Mouse (Mus musculus) megakaryocyte-erythroid progenitor cell, adult 5-6 weeks (primary cell): ENCODE measurements at regions not wholly inside any gene's neighbourhood (a gene's known extent, or its start where the extent isn't known, plus 50 kb on each side); places are given as distances from the start of the nearest gene placed in this dataset.

Experiments
- ATAC-seq: replicated peaks from 2 replicates; pipeline ENCODE4 v1.8.0; 2016; ENCODE audit warnings: mild to moderate bottlenecking, inconsistent platforms; ENCODE audit not compliant: severe bottlenecking, poor library complexity, low FRiP score, low TSS enrichment

DNA sequence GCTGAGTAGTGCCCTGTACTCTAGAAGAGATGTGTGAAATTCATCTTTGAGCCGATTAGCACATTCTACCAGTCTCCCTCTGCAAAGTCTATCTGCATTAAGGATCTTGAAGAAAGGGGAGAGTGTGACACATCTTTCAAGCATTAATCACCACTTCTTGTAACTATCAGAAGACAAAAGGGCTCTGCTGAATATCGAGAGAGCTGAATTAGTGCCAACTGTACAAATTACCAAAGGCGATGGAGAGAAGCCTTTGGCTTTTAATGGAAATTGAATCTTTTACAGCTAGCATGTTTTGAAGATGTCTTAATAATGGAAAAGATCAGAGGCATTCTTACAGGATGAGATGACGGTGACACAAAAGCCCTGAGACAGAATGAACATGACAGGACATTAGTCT, 97.2 kb upstream of the Pam start:
- ATAC-seq, result no peak

- ATAC-seq, result no peak
Observed at GRCm38 (mm10) chr1:98192044-98192484, 96.6 kb upstream of the Pam start.

DNA sequence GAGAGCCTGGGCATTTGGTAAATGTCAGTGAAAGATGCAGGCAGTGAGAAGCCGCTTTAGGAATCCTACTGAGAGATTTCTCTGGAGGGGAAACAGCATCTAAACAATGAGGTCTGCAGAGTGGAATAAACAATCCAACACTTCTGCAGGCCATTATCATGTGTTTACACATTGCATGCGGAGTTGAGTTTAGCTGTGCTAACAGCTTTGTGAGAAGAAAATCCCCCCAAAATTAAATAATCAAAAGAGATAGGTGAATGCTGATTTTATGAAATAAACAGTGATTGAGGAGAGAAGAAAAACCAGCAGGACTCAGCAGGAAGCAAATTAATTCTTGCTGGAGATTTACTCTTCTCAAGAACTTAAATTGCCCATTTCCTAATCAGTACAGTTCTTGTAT, 95.9 kb upstream of the Pam start:
- no peak for ATAC-seq

- ATAC-seq, result no peak
Observed at GRCm38 (mm10) chr1:98190741-98191140, 95.3 kb upstream of the Pam start.

DNA sequence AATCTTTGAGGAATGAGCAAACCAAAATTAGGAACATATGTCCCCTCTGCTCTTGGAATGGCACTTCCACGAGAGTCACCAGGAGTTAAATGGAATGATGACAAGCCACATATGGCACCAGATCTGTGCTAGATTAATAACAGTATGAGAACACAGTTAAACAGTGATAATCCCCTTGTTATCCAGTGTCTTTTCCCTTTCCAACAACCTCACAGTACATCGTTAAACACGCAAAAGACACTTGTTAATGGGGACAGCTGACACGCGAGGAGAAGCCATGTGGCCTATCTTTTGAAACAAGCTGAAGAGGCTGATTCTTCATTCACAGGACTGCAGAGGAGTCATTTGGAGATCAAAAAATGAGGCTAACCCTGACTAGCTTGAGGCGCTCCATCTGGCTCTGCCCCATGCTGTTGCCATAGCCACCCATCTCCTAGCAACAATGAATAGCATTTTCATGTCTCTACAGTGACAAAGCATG, 94.6 kb upstream of the Pam start:
- ATAC-seq, result no peak

GRCm38 (mm10) chr1:98180372-98180771, 84.9 kb upstream of the Pam start:
- no peak for ATAC-seq

DNA sequence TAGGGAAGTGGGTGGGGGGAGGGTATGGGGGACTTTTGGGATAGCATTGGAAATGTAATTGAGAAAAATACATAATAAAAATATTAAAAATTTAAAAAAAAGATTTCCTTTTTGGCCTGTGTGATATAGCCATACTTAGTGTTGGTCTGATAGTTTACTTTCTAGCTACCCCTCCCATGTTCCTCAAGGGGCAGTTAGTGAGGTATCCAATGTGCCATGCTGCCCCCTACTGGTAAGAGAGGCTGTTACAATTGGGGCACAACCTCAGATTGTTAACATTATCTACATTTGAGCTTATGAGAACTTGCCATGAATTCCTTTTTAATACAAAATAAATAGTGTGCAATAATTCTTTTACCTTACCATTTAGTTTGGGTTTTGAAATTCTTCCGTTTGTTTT, 83.6 kb upstream of the Pam start:
- ATAC-seq, result peak; percentile 85

GRCm38 (mm10) chr1:98174811-98175132, 79.3 kb upstream of the Pam start:
- no peak for ATAC-seq

DNA sequence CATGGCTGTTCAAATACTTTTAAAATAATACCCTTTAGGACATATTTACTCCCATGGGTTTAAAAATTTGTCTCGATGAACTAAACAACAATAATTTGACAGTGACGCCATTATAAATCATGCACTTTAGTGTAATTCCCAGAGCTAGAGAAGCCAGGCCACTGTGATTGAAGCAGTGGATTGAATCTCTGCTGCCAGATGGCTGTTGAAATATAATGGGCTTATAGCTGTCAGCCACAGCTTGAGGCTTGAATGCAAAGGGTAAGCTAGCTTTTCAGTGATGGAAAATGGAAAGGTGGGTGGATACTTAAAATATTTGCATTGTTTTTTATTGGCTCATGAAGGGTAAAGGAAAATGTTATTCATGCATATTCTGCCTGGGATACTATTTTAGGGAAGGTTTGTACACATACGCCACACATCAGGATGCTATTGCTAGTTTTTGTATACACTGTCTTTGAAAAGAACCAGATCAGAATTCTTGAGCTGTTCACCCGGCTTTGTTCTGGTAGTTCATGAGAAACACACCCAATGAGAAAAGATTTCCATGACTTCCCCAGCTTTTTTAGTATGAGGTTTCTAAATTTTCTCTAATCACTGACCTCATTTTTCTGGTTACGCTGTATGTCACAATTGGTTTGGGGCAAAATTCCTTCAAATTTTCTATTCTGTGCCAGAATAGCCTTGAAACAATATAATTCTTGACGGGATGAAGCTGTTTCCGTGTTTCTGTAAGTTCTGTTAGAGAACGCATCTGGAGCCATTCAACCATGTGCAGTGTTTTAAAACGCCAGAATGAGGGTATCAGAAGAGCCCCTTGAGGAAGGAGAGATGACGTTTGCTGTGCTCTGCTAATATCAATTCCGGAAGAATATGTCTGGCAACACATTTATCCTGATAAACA, 78.7 kb upstream of the Pam start:
- ATAC-seq, result no peak

DNA sequence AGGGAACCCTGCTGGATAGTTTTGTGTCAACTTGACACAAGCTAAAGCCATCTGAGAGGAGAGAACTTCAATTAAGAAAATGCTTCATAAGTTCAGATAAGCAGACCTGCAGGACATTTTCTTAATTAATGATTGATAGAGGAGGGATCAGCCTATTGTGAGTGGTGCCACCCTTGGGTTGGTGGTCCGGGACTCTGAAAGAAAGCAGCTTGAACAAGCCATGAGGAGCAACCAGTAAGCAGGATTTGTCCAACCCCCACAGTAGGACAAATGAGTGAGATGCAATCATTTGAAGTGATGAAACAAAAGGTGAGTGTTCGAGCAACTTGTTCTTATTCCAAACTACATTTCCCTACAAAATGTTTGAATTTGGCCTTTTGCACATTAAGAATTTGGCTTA, 78.0 kb upstream of the Pam start:
- ATAC-seq, result no peak

DNA sequence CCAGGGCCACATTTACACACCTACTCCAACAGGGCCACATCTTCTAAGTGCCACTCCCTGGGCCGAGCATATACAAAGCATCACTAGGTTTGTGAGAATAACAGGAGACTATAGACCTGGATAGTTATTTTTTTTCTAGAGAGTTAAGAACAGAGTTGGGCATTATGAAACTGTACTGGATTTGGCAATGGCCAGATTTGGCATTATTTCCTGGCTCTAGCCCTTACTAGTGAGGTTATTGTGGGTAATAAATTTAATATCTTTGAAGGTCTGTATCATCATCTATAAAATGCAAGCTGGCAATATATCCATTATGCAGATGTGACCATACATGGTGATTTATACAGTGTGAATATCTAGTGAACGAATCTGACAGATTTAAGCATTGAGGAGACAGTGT, 75.8 kb upstream of the Pam start:
- ATAC-seq, result no peak

- ATAC-seq, result no peak
Observed at GRCm38 (mm10) chr1:98169352-98169751, 73.9 kb upstream of the Pam start.

- ATAC-seq, result no peak
Observed at GRCm38 (mm10) chr1:98167800-98168199, 72.4 kb upstream of the Pam start.

GRCm38 (mm10) chr1:98162639-98162927, 67.1 kb upstream of the Pam start:
- ATAC-seq, result no peak

DNA sequence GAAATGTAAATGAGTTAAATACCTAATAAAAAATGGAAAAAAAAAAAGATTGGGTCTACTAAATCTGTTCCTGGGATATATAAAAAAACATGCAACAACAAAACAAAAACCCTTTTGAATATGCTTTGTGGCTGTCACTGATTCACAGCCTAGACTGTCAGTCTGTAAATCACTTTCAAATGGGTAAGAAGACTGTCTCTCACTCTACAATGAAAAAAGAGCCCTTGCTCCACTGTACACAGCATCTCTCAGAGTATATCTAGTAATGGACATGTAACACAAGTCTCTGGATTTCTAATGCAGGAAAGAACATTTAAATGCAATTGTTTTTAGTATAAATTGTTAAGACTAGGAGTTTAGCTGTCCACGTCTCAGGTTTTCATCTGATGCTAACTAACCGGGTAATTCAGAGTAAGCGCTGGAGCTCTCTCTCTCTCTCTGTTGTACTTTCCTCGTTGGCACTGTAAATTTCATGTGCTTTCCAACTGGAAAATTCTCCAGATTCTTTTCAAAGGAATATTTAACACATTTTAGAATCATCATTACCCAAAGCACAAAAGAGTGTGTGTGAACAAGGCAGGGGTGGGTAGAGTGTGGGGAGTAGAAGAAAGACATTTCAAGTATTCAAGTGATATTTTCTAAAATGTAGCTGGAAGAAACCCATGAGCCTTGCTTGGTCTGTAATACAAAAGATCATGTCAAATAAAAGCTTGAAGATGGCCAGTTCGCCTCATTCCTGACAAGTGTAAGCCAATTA, 66.6 kb upstream of the Pam start:
- ATAC-seq, result no peak

GRCm38 (mm10) chr1:98158969-98159368, 63.5 kb upstream of the Pam start:
- no peak for ATAC-seq

DNA sequence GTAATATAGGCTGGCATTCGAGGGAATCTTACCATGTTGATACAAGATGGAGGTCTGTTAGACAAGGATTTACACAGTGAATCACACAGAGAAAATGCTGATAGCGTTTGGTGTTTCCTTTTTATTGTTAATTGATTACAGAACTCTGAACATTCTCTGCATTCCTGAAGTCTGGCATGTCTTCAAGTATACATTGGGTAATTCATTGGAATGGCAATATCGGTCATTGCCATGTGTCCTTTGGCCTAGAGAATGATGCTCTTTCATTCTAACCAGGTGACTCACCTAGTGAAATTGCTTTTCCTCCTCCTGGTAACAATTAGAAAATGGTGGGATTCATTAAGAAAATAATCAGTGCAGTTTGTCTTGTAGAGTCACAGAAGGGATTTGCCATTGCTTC, 51.9 kb upstream of the Pam start:
- no peak for ATAC-seq
